Mouse (Mus musculus): ENCODE data around the gene Hdac5. TPM values are rescaled to one million over a fixed set of nuclear protein-coding genes. Genes with fewer than 3 reads are reported as not detected.
A peak's percentile ranks its signal among the peaks of the same experiment; 100 is the strongest.

The Hdac5 gene
- polyA plus RNA-seq, 1 experiment from 2014 or later: 82.9 TPM

GRCm38 (mm10) chr11:102211011-102211410, 19.0 kb downstream of the Hdac5 start:
- peaks cover 98% of the 10 kb centered on the region for H3K4me1 ChIP-seq
- H3K9ac ChIP-seq: peak overlapping the region; percentile 64
- no peak overlapping the region for H3K4me3 ChIP-seq
- ATAC-seq (ENCODE audit: extremely low read depth, insufficient number of reproducible peaks, low FRiP score, low TSS enrichment): no peak
- WGBS: 61% methylated on average over 5 of the region's 5 CpGs
- H3K9me3 ChIP-seq: no peaks in the 10 kb centered on the region
- H3K36me3 ChIP-seq: peaks cover 19% of the 10 kb centered on the region
- no peaks in the 10 kb centered on the region for H3K27me3 ChIP-seq (replicated peaks)
- no peak overlapping the region for H3K4me2 ChIP-seq
- H3K27ac ChIP-seq (replicated peaks): peak overlapping the region; percentile 68

- H3K36me3 ChIP-seq: peaks cover 27% of the 10 kb centered on the region
- no peaks in the 10 kb centered on the region for H3K9me3 ChIP-seq
- H3K27me3 ChIP-seq (replicated peaks): no peaks in the 10 kb centered on the region
- ATAC-seq (ENCODE audit: extremely low read depth, insufficient number of reproducible peaks, low FRiP score, low TSS enrichment): no peak
- 0 out of 2 replicates have a peak overlapping the region, but pooled peaks have one; percentile 34 for H3K9ac ChIP-seq
- peaks cover 98% of the 10 kb centered on the region for H3K4me1 ChIP-seq
- no peak overlapping the region for H3K4me3 ChIP-seq
- no peak overlapping the region for H3K27ac ChIP-seq (replicated peaks)
- WGBS: 55% methylated on average over 3 of the region's 3 CpGs
- H3K4me2 ChIP-seq: no peak overlapping the region
These were observed 19.8 kb downstream of the Hdac5 start for GRCm38 (mm10) chr11:102210185-102210584.

GRCm38 (mm10) chr11:102209742-102210141, 20.2 kb downstream of the Hdac5 start:
- Histone ChIP-seq H3K9me3 (no peaks in the 10 kb centered on the region), H3K27ac (replicated peaks) (peak overlapping the region; percentile 62; the same call in 1 of the 2 replicates), H3K36me3 (peaks cover 31% of the 10 kb centered on the region), H3K4me2 (no peak overlapping the region), H3K4me3 (no peak overlapping the region), H3K4me1 (peaks cover 98% of the 10 kb centered on the region), H3K9ac (peak overlapping the region; percentile 71; the same call in 1 of the 2 replicates), H3K27me3 (replicated peaks) (no peaks in the 10 kb centered on the region)
- ATAC-seq (ENCODE audit: extremely low read depth, insufficient number of reproducible peaks, low FRiP score, low TSS enrichment): no peak
- WGBS: 42% methylated on average over 2 of the region's 2 CpGs

GRCm38 (mm10) chr11:102208846-102209245, 21.1 kb downstream of the Hdac5 start:
- H3K4me2 ChIP-seq: peak overlapping the region; percentile 52
- no peaks in the 10 kb centered on the region for H3K27me3 ChIP-seq (replicated peaks)
- peaks cover 40% of the 10 kb centered on the region for H3K36me3 ChIP-seq
- no peak overlapping the region for H3K4me3 ChIP-seq
- peak overlapping the region; percentile 71 for H3K9ac ChIP-seq
- H3K4me1 ChIP-seq: peaks cover 98% of the 10 kb centered on the region
- ATAC-seq (ENCODE audit: extremely low read depth, insufficient number of reproducible peaks, low FRiP score, low TSS enrichment): no peak
- whole genome bisulfite sequencing: 23% methylated on average over 4 of the region's 4 CpGs
- H3K9me3 ChIP-seq: no peaks in the 10 kb centered on the region
- H3K27ac ChIP-seq (replicated peaks): peak overlapping the region; percentile 82

- Histone ChIP-seq H3K9me3 (no peaks in the 10 kb centered on the region), H3K4me1 (peaks cover 93% of the 10 kb centered on the region), H3K27me3 (replicated peaks) (no peaks in the 10 kb centered on the region), H3K4me2 (peak overlapping the region; percentile 52), H3K4me3 (peak overlapping the region; percentile 9; the same call in 1 of the 2 replicates), H3K36me3 (peaks cover 48% of the 10 kb centered on the region), H3K27ac (replicated peaks) (peak overlapping the region; percentile 82), H3K9ac (peak overlapping the region; percentile 71)
- ATAC-seq (ENCODE audit: extremely low read depth, insufficient number of reproducible peaks, low FRiP score, low TSS enrichment): no peak
- 40% methylated on average over 11 of the region's 11 CpGs for WGBS
These were observed 21.9 kb downstream of the Hdac5 start for GRCm38 (mm10) chr11:102207825-102208777.

GRCm38 (mm10) chr11:102206481-102206880, 23.5 kb downstream of the Hdac5 start:
- Histone ChIP-seq H3K27ac (replicated peaks) (peak overlapping the region; percentile 82), H3K4me3 (no peak overlapping the region), H3K4me2 (no peak overlapping the region), H3K9ac (peak overlapping the region; percentile 47; the same call in 1 of the 2 replicates), H3K4me1 (peaks cover 78% of the 10 kb centered on the region), H3K36me3 (peaks cover 59% of the 10 kb centered on the region), H3K9me3 (no peaks in the 10 kb centered on the region), H3K27me3 (replicated peaks) (no peaks in the 10 kb centered on the region)
- no peak for ATAC-seq (ENCODE audit: extremely low read depth, insufficient number of reproducible peaks, low FRiP score, low TSS enrichment)
- 72% methylated on average over 30 of the region's 30 CpGs for WGBS

- no peaks in the 10 kb centered on the region for H3K9me3 ChIP-seq
- H3K36me3 ChIP-seq: peaks cover 100% of the 10 kb centered on the region
- WGBS: 78% methylated on average over 12 of the region's 12 CpGs
- H3K4me2 ChIP-seq: no peak overlapping the region
- ATAC-seq (ENCODE audit: extremely low read depth, insufficient number of reproducible peaks, low FRiP score, low TSS enrichment): no peak
- H3K9ac ChIP-seq: no peak overlapping the region
- peaks cover 30% of the 10 kb centered on the region for H3K4me1 ChIP-seq
- no peaks in the 10 kb centered on the region for H3K27me3 ChIP-seq (replicated peaks)
- H3K27ac ChIP-seq (replicated peaks): no peak overlapping the region
- no peak overlapping the region for H3K4me3 ChIP-seq
These were observed 28.6 kb downstream of the Hdac5 start for GRCm38 (mm10) chr11:102201408-102201821.

- Histone ChIP-seq H3K9me3 (no peaks in the 10 kb centered on the region), H3K9ac (no peak overlapping the region), H3K27me3 (replicated peaks) (no peaks in the 10 kb centered on the region), H3K4me2 (no peak overlapping the region), H3K36me3 (peaks cover 100% of the 10 kb centered on the region), H3K27ac (replicated peaks) (no peak overlapping the region), H3K4me1 (peaks cover 21% of the 10 kb centered on the region), H3K4me3 (no peak overlapping the region)
- no peak for ATAC-seq (ENCODE audit: extremely low read depth, insufficient number of reproducible peaks, low FRiP score, low TSS enrichment)
- WGBS: 63% methylated on average over 9 of the region's 9 CpGs
These were observed 30.1 kb downstream of the Hdac5 start for GRCm38 (mm10) chr11:102199856-102200255.

GRCm38 (mm10) chr11:102198245-102198644, 31.7 kb downstream of the Hdac5 start:
- H3K9ac ChIP-seq: no peak overlapping the region
- H3K27ac ChIP-seq (replicated peaks): no peak overlapping the region
- 59% methylated on average over 6 of the region's 6 CpGs for WGBS
- H3K4me2 ChIP-seq: no peak overlapping the region
- H3K36me3 ChIP-seq: peaks cover 100% of the 10 kb centered on the region
- no peaks in the 10 kb centered on the region for H3K27me3 ChIP-seq (replicated peaks)
- H3K9me3 ChIP-seq: no peaks in the 10 kb centered on the region
- ATAC-seq (ENCODE audit: extremely low read depth, insufficient number of reproducible peaks, low FRiP score, low TSS enrichment): no peak
- H3K4me1 ChIP-seq: peaks cover 9% of the 10 kb centered on the region
- H3K4me3 ChIP-seq: no peak overlapping the region

- 57% methylated on average over 21 of the region's 21 CpGs for WGBS
- H3K4me2 ChIP-seq: no peak overlapping the region
- no peak overlapping the region for H3K27ac ChIP-seq (replicated peaks)
- peak overlapping the region; percentile 8; the same call in 1 of the 2 replicates for H3K9ac ChIP-seq
- no peak overlapping the region for H3K4me3 ChIP-seq
- H3K27me3 ChIP-seq (replicated peaks): no peaks in the 10 kb centered on the region
- no peaks in the 10 kb centered on the region for H3K9me3 ChIP-seq
- ATAC-seq (ENCODE audit: extremely low read depth, insufficient number of reproducible peaks, low FRiP score, low TSS enrichment): no peak
- peaks cover 11% of the 10 kb centered on the region for H3K4me1 ChIP-seq
- H3K36me3 ChIP-seq: peaks cover 92% of the 10 kb centered on the region
These were observed 33.8 kb downstream of the Hdac5 start for GRCm38 (mm10) chr11:102196018-102196797.

All from heart, embryonic 13.5 days (tissue).